Mouse (Mus musculus) layer of hippocampus, adult 18-20 months (tissue): ENCODE measurements at regions not wholly inside any gene's neighbourhood (a gene's known extent, or its start where the extent isn't known, plus 50 kb on each side); places are given as distances from the start of the nearest gene placed in this dataset.
A peak's percentile ranks its signal among the peaks of the same experiment; 100 is the strongest.

ENCODE experiments used
- DNase-seq, 2 experiments: peaks; one replicate each; pipeline ENCODE4 v3.0.0; 2022; ENCODE audit warnings: low spot score in 2 of 2

- DNase-seq = no peak
These were observed 205.1 kb upstream of the Kirrel3 start for GRCm38 (mm10) chr9:34280311-34281208.

GRCm38 (mm10) chr9:34323571-34323970 is 162.1 kb upstream of the Kirrel3 start:
- DNase-seq = no peak

GRCm38 (mm10) chr9:34328723-34329122 is 157.0 kb upstream of the Kirrel3 start:
- no peak for DNase-seq

- DNase-seq = no peak
These were observed 151.6 kb upstream of the Kirrel3 start for GRCm38 (mm10) chr9:34334112-34334511.

GRCm38 (mm10) chr9:34334555-34335468 is 150.9 kb upstream of the Kirrel3 start:
- DNase-seq = no peak

- no peak for DNase-seq
These were observed 137.3 kb upstream of the Kirrel3 start for GRCm38 (mm10) chr9:34348442-34348841.

GRCm38 (mm10) chr9:34349997-34350396 is 135.7 kb upstream of the Kirrel3 start:
- no peak for DNase-seq

GRCm38 (mm10) chr9:34353744-34354143 is 131.9 kb upstream of the Kirrel3 start:
- DNase-seq = no peak

GRCm38 (mm10) chr9:34354723-34355316 is 130.9 kb upstream of the Kirrel3 start:
- no peak for DNase-seq

GRCm38 (mm10) chr9:34370686-34371398 is 114.9 kb upstream of the Kirrel3 start:
- DNase-seq = no peak

- no peak for DNase-seq
These were observed 110.5 kb upstream of the Kirrel3 start for GRCm38 (mm10) chr9:34375187-34375586.

GRCm38 (mm10) chr9:34380008-34380407 is 105.7 kb upstream of the Kirrel3 start:
- DNase-seq = no peak

GRCm38 (mm10) chr9:34381601-34382000 is 104.1 kb upstream of the Kirrel3 start:
- DNase-seq = no peak

GRCm38 (mm10) chr9:34382208-34382607 is 103.5 kb upstream of the Kirrel3 start:
- DNase-seq = no peak

GRCm38 (mm10) chr9:34386071-34386470 is 99.6 kb upstream of the Kirrel3 start:
- no peak for DNase-seq

GRCm38 (mm10) chr9:34393042-34393441 is 92.7 kb upstream of the Kirrel3 start:
- no peak for DNase-seq

- DNase-seq = peak in 1 of 2 experiments; percentile 29
These were observed 89.6 kb upstream of the Kirrel3 start for GRCm38 (mm10) chr9:34395839-34396804.

- peak; percentile 26 to 69 for DNase-seq
These were observed 74.0 kb upstream of the Kirrel3 start for GRCm38 (mm10) chr9:34411699-34412098.

- DNase-seq = peak in 1 of 2 experiments; percentile 14
These were observed 69.5 kb upstream of the Kirrel3 start for GRCm38 (mm10) chr9:34416153-34416552.

- peak in 1 of 2 experiments; percentile 29 for DNase-seq
These were observed 67.6 kb upstream of the Kirrel3 start for GRCm38 (mm10) chr9:34418100-34418499.
